In the genomic region with DNA sequence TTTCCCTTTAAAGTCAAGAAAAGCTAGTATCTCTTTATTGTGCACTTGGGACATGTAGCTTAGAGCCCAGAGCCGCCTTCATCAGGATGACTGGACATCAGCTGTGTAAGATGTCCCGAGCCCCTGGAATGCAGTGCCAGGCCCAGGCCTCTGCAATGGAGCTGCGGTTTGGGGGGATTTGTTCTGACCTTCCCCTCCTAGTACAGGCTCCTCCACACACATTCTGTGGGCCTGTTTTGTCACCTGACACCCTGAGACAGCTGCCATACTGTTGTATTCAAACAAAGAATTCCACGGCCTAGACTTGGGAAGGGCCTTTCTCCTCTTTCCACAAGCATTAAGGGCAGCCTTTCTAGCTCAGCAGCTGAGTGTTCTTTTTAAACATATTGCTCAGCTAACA, we compare ENCODE assay signal across 9 mouse cellular contexts. TPM values are rescaled to one million over a fixed set of nuclear protein-coding genes. Genes with fewer than 3 reads are reported as not detected.
DNase-seq lines count a peak whose midpoint lies in the region; ATAC-seq and TF ChIP-seq lines count a peak whose summit lies in the region.
"Had no signal": no experiment of that assay in that cellular context is flagged by ENCODE, and none has a peak within 500 bp of the region (broad histone marks: within the 10 kb centered on the region; RNA-seq: fewer than 3 reads in every experiment).

No protein-coding gene starts in this region.

- TF ChIP-seq CTCF in gastrocnemius, adult 2 months (IDR thresholded peaks at IDR 0.05), result no peak

- no peak overlapping the region for H3K9ac ChIP-seq in lung, embryonic 15.5 days
- no peak overlapping the region for H3K9ac ChIP-seq in limb, embryonic 12.5 days (replicated peaks)
- no peak overlapping the region for H3K9ac ChIP-seq in stomach, embryonic 16.5 days (ENCODE audit: low read length)

- H3K4me1 ChIP-seq in lung, embryonic 15.5 days, result peaks cover 16% of the 10 kb centered on the region
- peaks cover 23% of the 10 kb centered on the region for H3K4me1 ChIP-seq in limb, embryonic 12.5 days (replicated peaks)
- peaks cover 6% of the 10 kb centered on the region for H3K4me1 ChIP-seq in stomach, embryonic 16.5 days (ENCODE audit: control insufficient read depth, insufficient read depth, low read length)

- H3K27ac ChIP-seq in gastrocnemius, adult 2 months, result peak overlapping the region; percentile 84
- peak overlapping the region; percentile 69 for H3K27ac ChIP-seq in lung, embryonic 15.5 days
- H3K27ac ChIP-seq in limb, embryonic 12.5 days, result peak overlapping the region; percentile 87
- peak overlapping the region; percentile 80; the same call in 1 of the 2 replicates for H3K27ac ChIP-seq in stomach, embryonic 16.5 days (ENCODE audit: low read length)

- H3K36me3 ChIP-seq in lung, embryonic 15.5 days, result peaks cover 33% of the 10 kb centered on the region
- peaks cover 46% of the 10 kb centered on the region for H3K36me3 ChIP-seq in limb, embryonic 12.5 days
- 0 out of 2 replicates have a peak, but pooled peaks cover 1% of the 10 kb centered on the region for H3K36me3 ChIP-seq in stomach, embryonic 16.5 days (ENCODE audit: control insufficient read depth, insufficient read depth, low read length)

- H3K9me3 ChIP-seq in lung, embryonic 15.5 days, result no peaks in the 10 kb centered on the region
- H3K9me3 ChIP-seq in limb, embryonic 12.5 days, result no peaks in the 10 kb centered on the region
- no peaks in the 10 kb centered on the region for H3K9me3 ChIP-seq in stomach, embryonic 16.5 days (replicated peaks; ENCODE audit: control insufficient read depth, low read length)

- no peak for DNase-seq in gastrocnemius, adult 2 months
- no peak for DNase-seq in gastrocnemius, postnatal 10 days
- DNase-seq in lung, postnatal 25 days (ENCODE audit: low spot score), result no peak
- no peak for DNase-seq in urinary bladder, postnatal 4 days (ENCODE audit: low spot score in 2 of 2)
- DNase-seq in spleen, adult 18-20 months, result no peak
- DNase-seq: thymus, postnatal 14 days had no signal

- intact Hi-C loops in gastrocnemius, adult 2 months (cut with DNase I), result no loop called here

- no peak for ATAC-seq in lung, embryonic 15.5 days (ENCODE audit: borderline replicate concordance, extremely low read depth, low FRiP score, low TSS enrichment)
- 0 out of 2 replicates have a peak, but pooled peaks have one; percentile 60 for ATAC-seq in limb, embryonic 12.5 days (ENCODE audit: insufficient number of reproducible peaks, insufficient read depth, low FRiP score, low TSS enrichment, low read depth)
- ATAC-seq in stomach, embryonic 16.5 days (ENCODE audit: insufficient read depth, low FRiP score), result no peak

- no peaks in the 10 kb centered on the region for H3K27me3 ChIP-seq in lung, embryonic 15.5 days
- no peaks in the 10 kb centered on the region for H3K27me3 ChIP-seq in limb, embryonic 12.5 days
- H3K27me3 ChIP-seq in stomach, embryonic 16.5 days (ENCODE audit: control insufficient read depth, insufficient read depth, low read length), result no peaks in the 10 kb centered on the region

- H3K4me3 ChIP-seq in gastrocnemius, adult 2 months, result no peak overlapping the region
- no peak overlapping the region for H3K4me3 ChIP-seq in lung, embryonic 15.5 days
- no peak overlapping the region for H3K4me3 ChIP-seq in limb, embryonic 12.5 days (replicated peaks)
- no peak overlapping the region for H3K4me3 ChIP-seq in stomach, embryonic 16.5 days (replicated peaks; ENCODE audit: low read length)

- 25% methylated on average over 4 of the region's 4 CpGs for WGBS in lung, embryonic 15.5 days
- 37% methylated on average over 4 of the region's 4 CpGs for WGBS in limb, embryonic 12.5 days
- WGBS in stomach, embryonic 16.5 days, result 46% methylated on average over 4 of the region's 4 CpGs

- no peak overlapping the region for H3K4me2 ChIP-seq in lung, embryonic 15.5 days
- H3K4me2 ChIP-seq in limb, embryonic 12.5 days, result no peak overlapping the region
- H3K4me2 ChIP-seq in stomach, embryonic 16.5 days (ENCODE audit: low read depth, low read length), result no peak overlapping the region

RNA-seq across cellular contexts. Expression of a gene that starts 35.5 kb away (rescaled TPM):
- total RNA-seq in gastrocnemius, adult 2 months (2021), result 10 to 100 TPM; 16.2 to 20.7 TPM
- 10 to 100 TPM; 19.5 to 22.9 TPM for total RNA-seq in gastrocnemius, postnatal 10 days (2021)
- polyA plus RNA-seq in lung, embryonic 15.5 days (2015; fragmentation: Nextera tagmentation; extraction: Ambion mirVana), result 29.4 and 32.2 TPM in 2 replicates
- polyA plus RNA-seq in limb, embryonic 12.5 days (2016; fragmentation: Nextera tagmentation; extraction: Ambion mirVana), result 35.1 and 36.8 TPM in 2 replicates
- polyA plus RNA-seq in stomach, embryonic 16.5 days (2015; fragmentation: Nextera tagmentation; extraction: Ambion mirVana), result 9.3 and 11.0 TPM in 2 replicates
